Mouse (Mus musculus) forebrain, embryonic 11.5 days (tissue): ENCODE measurements at regions not wholly inside any gene's neighbourhood (a gene's known extent, or its start where the extent isn't known, plus 50 kb on each side); places are given as distances from the start of the nearest gene placed in this dataset.

Experiments used
- ATAC-seq: fragments of 200-750 bp; cut with Nextera tagmentation; replicated peaks from 2 replicates; pipeline ENCODE4 v1.8.0; 2017; ENCODE audit warnings: moderate TSS enrichment; ENCODE audit not compliant: low FRiP score
- DNase-seq: peaks from one replicate; pipeline ENCODE4 v3.0.0-alpha.2; 2017; ENCODE audit warnings: low spot score
- H3K27ac ChIP-seq: fragments of 300-500 bp; sonication (generic); 2 replicates; pipeline ENCODE4 v1.5.1; 2014; ENCODE audit warnings: low read depth, low read length
- H3K27me3 ChIP-seq: fragments of 300-500 bp; sonication (generic); 2 replicates; pipeline ENCODE4 v1.6.1; 2014; ENCODE audit warnings: mild to moderate bottlenecking, low read length, mixed read lengths; ENCODE audit not compliant: control insufficient read depth, insufficient read depth
- H3K36me3 ChIP-seq: fragments of 300-500 bp; sonication (generic); 2 replicates; pipeline ENCODE4 v1.6.1; 2014; ENCODE audit warnings: mild to moderate bottlenecking, low read length, moderate library complexity, mixed read lengths; ENCODE audit not compliant: control insufficient read depth, insufficient read depth
- H3K4me1 ChIP-seq: fragments of 300-500 bp; sonication (generic); replicated peaks from 2 replicates; pipeline ENCODE4 v1.6.1; 2014; ENCODE audit warnings: low read length, mixed read lengths; ENCODE audit not compliant: control insufficient read depth, insufficient read depth
- H3K4me2 ChIP-seq: fragments of 300-500 bp; sonication (generic); 2 replicates; pipeline ENCODE4 v1.6.1; 2014; ENCODE audit warnings: low read depth, mild to moderate bottlenecking, low read length, moderate library complexity, mixed read lengths; ENCODE audit not compliant: severe bottlenecking
- H3K4me3 ChIP-seq: fragments of 300-500 bp; sonication (generic); 2 replicates; pipeline ENCODE4 v1.5.1; 2014; ENCODE audit warnings: low read depth, low read length
- H3K9ac ChIP-seq: fragments of 300-500 bp; sonication (generic); 2 replicates; pipeline ENCODE4 v1.6.1; 2014; ENCODE audit warnings: low read length
- H3K9me3 ChIP-seq: fragments of 300-500 bp; sonication (generic); 2 replicates; pipeline ENCODE4 v1.6.1; 2016; ENCODE audit warnings: low read length, mixed read lengths; ENCODE audit not compliant: control insufficient read depth
- WGBS: fragments of 180-500 bp; shearing (Covaris S2); extraction: QIAGEN DNeasy Blood & Tissue Kit; methylation state at CpG from one replicate; pipeline ENCODE4 v1.1.7; 2014; 5-methylcytosine and 5-hydroxymethylcytosine counted together

DNA sequence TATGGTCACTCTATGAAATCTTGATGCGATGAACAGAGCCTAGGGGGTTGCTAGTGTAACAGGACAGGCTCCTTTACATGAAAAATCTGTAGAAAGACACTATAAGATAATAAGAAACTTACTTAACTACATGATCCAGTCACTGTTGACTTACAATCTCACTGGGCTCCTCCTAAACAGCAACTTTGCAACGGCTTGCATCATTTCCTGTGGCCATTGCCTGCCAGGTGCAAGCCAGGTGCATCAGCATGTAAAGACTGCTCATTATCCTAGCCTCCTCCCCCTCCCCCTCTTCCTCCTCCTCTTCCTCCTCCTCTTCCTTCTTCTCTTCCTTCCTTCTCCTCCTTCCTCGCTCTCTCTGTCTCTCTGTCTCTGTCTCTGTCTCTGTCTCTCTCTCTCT lies 352.5 kb downstream of the Nuak1 start:
- DNase-seq: no peak
- no peak for ATAC-seq
- 85% methylated on average over 3 of the region's 3 CpGs for WGBS
- no peaks in the 10 kb centered on the region for H3K9me3 ChIP-seq
- no peak overlapping the region for H3K9ac ChIP-seq
- no peaks in the 10 kb centered on the region for H3K4me1 ChIP-seq
- H3K4me2 ChIP-seq: no peak overlapping the region
- no peaks in the 10 kb centered on the region for H3K36me3 ChIP-seq
- H3K27ac ChIP-seq: no peak overlapping the region
- H3K4me3 ChIP-seq: no peak overlapping the region
- no peaks in the 10 kb centered on the region for H3K27me3 ChIP-seq

DNA sequence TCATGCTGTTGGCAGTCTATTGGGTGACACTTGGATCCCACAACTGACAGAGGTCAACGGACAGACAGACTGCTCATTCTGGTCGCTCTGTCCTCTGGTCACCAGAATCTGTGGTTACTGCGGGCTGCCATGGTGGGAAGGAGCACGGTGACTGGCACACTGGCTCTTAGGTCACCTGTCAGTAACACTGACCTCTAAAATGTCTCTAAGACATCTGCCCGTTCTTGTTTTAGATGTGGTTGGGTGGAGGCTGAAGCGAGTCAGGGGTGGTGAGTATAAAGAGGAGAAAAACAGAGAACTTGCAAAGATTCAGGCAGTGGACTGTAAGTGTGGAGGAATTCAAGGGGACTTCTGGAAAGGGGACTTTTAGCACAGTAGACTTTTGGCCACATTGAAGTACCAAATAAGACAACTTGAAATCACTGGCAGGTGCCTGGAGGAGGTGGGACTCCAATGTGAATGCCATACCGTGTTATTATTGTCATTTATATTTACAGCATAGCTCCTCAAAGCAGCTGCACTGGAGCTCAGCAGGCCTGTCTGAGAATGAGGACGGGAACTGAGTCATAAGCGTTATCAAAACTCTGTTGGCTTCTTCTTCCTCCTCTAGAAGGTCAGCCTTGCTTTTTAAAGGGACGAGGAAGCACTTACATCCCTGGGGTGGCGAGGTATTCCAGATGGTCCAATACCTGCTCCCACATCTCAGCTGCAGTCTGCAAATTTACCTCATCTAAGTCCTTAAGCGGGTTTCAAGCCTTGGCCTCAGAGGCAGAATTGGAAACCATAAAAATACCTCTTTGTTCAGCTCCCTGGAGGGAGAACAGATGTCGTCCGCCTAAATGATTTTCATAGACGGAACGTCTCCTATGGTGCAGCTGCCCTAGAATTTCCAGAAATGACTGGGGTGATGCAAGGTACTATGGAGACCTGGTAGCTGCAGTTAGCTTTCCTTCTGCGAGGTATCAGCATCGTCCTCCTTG lies 351.3 kb downstream of the Nuak1 start:
- Histone ChIP-seq H3K4me3 (no peak overlapping the region), H3K27me3 (no peaks in the 10 kb centered on the region), H3K4me2 (no peak overlapping the region), H3K36me3 (no peaks in the 10 kb centered on the region), H3K9ac (no peak overlapping the region), H3K9me3 (no peaks in the 10 kb centered on the region), H3K4me1 (no peaks in the 10 kb centered on the region), H3K27ac (no peak overlapping the region)
- DNase-seq (no peak), ATAC-seq (no peak)
- 87% methylated on average over 18 of the region's 18 CpGs for WGBS

DNA sequence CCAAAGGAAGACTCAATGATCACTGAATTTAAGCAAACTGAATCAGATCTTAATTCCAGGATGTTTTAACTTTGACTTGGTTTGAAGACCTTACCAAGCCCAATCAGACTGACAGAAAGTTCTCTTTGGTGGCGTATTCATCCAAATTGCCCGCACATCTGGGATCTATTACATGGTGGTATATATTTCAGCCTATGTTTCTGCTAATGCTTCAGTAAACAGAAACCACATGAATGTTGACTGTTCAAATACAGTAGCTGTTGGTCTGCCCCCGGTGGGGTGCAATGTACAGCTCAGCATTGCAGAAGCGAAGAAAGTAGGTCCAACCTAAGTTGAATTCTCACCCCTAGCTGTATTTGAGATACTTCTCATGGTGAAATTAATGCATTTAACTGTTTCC lies 346.5 kb downstream of the Nuak1 start:
- DNase-seq: no peak
- no peak overlapping the region for H3K27ac ChIP-seq
- H3K36me3 ChIP-seq: no peaks in the 10 kb centered on the region
- ATAC-seq: no peak
- H3K4me3 ChIP-seq: no peak overlapping the region
- 79% methylated on average over 4 of the region's 4 CpGs for WGBS
- no peaks in the 10 kb centered on the region for H3K9me3 ChIP-seq
- H3K4me2 ChIP-seq: no peak overlapping the region
- H3K4me1 ChIP-seq: no peaks in the 10 kb centered on the region
- no peaks in the 10 kb centered on the region for H3K27me3 ChIP-seq
- no peak overlapping the region for H3K9ac ChIP-seq

DNA sequence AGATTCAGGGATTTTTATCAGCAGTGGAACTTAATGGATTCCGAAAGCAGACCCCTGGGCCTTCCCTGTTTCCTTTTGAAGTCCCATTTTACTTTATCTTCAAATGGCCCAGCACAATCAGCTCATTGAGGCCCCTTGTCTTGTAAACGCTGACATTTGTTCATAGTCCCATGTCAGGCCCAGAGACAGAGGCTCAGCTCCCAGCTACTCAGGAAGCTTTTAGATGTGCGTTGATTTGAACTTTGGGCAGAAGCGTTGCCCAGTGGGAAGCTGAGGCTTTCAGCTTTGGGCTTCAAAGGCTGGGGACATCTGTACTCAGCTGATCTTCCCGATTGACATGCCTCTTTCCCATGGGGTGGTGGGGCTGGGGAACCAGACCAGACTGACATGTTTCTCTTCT lies 343.2 kb downstream of the Nuak1 start:
- no peaks in the 10 kb centered on the region for H3K27me3 ChIP-seq
- 45% methylated on average over 5 of the region's 5 CpGs for WGBS
- no peak overlapping the region for H3K27ac ChIP-seq
- no peak overlapping the region for H3K4me2 ChIP-seq
- H3K9ac ChIP-seq: no peak overlapping the region
- ATAC-seq: no peak
- H3K4me3 ChIP-seq: no peak overlapping the region
- no peaks in the 10 kb centered on the region for H3K9me3 ChIP-seq
- H3K4me1 ChIP-seq: no peaks in the 10 kb centered on the region
- H3K36me3 ChIP-seq: no peaks in the 10 kb centered on the region
- DNase-seq: no peak

DNA sequence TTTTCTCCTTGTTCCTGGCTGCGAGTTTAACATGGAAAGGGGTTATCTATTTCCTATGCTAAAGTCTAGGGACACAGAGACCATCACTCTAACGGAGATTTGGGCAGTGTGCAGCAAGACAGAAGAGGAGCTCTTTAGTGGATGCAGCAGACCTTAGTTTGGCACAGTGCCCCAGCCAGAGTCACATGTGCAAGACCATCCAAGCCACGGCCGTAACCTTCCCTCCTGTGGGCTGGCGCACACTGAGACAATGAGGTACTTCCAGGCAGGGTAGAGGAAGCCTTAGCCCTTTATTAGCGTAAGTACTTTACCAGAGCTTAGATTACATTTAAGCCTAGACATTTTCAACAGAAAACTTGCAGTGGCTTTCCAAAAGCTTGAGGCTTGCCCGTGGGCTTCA lies 336.4 kb downstream of the Nuak1 start:
- no peaks in the 10 kb centered on the region for H3K9me3 ChIP-seq

DNA sequence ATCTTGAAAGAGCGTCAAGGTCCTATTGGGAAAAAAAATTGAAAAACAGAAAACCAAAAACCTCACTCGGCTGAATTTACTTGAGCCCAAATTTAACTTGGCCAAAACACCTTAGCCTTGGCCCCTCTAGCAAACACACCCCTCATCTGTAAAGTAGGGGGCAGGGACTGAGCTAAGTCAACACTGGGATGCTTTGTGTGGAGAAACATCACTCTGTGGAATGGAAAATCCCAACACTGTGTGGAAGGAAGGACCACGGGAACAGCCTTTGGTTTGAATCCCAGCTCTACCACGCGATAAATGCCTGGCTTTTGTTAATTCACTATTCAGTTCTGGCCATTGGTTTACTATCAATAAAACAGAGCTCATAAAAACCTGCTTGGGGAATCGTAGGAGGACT lies 335.8 kb downstream of the Nuak1 start:
- WGBS: 87% methylated on average over 6 of the region's 6 CpGs
- ATAC-seq: no peak
- H3K4me3 ChIP-seq: no peak overlapping the region
- H3K9me3 ChIP-seq: no peaks in the 10 kb centered on the region
- no peaks in the 10 kb centered on the region for H3K36me3 ChIP-seq
- H3K27ac ChIP-seq: no peak overlapping the region
- H3K27me3 ChIP-seq: no peaks in the 10 kb centered on the region
- no peak overlapping the region for H3K4me2 ChIP-seq
- DNase-seq: no peak
- no peaks in the 10 kb centered on the region for H3K4me1 ChIP-seq
- H3K9ac ChIP-seq: no peak overlapping the region

More for the DNA sequence above, 336.4 kb downstream of the Nuak1 start:
- Histone ChIP-seq H3K27ac (no peak overlapping the region), H3K27me3 (no peaks in the 10 kb centered on the region), H3K4me1 (no peaks in the 10 kb centered on the region), H3K9ac (no peak overlapping the region), H3K4me2 (no peak overlapping the region), H3K4me3 (no peak overlapping the region), H3K36me3 (no peaks in the 10 kb centered on the region)
- DNase-seq: no peak
- ATAC-seq: no peak
- 81% methylated on average over 7 of the region's 7 CpGs for WGBS

DNA sequence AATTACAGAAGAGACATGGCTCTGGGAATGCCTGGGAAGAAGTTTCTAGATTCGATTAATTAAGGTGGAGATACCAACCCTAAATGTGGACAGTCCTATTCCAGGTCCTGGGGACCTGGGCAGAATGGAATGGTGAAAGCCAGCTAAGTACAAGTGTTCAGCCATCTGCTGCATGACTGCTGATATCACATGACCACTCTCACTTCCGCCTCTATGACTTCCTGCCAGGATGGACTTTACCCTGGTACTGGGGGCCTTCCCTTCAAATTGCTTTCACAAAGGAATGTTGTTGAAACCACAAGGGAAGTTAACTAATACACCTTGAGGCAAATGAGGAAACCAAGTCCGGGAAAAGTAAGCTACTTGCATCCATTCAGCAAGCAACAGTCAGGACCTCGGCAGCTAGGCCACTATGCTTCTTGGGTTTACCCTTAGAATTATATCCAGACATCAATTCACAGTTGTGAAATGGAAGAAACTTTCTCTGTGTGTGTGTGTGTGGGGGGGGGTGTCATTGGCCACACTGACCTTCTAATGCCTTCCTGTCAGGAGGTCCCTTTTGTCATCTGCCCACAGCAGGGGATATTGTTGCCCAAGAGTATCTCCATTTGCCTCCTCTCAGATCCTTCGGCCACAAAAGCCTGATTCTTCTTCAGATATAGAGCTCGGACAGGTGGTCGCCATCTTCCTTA lies 330.6 kb downstream of the Nuak1 start:
- 43% methylated on average over 7 of the region's 7 CpGs for WGBS
- H3K9me3 ChIP-seq: no peaks in the 10 kb centered on the region
- ATAC-seq (no peak), DNase-seq (no peak)
- H3K9ac ChIP-seq: no peak overlapping the region
- no peaks in the 10 kb centered on the region for H3K27me3 ChIP-seq
- no peaks in the 10 kb centered on the region for H3K4me1 ChIP-seq
- no peak overlapping the region for H3K4me2 ChIP-seq
- no peaks in the 10 kb centered on the region for H3K36me3 ChIP-seq
- no peak overlapping the region for H3K27ac ChIP-seq
- no peak overlapping the region for H3K4me3 ChIP-seq

DNA sequence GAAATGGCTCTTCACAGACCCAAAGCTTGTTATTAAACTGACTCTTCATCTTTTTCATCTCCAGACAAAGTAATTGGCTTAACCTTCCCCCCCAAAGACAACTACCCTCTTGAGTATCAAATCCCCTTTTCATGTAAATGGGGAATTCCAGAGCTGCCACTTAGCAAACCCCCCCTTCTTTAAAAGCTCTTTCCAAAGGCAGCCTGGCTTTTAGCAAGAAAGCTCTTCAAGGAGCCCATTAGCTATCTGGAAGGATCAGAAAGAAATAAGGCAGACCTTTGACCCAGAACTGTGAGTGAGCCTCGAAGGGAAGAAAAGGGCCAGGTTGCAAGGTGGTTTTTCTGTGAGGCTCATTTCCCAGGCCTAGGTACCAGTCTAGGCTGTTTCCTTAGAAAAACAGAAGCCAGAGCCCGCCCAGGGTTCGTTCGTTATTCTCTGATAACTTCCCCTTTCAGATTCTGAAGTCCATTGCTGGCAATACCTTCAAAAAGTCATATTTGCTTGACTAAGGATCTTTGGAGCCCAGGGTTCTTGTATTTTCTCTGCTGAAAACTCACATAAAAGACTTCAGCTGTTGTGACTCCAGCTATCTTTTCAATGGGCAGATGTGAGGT lies 329.9 kb downstream of the Nuak1 start:
- no peak for DNase-seq
- H3K36me3 ChIP-seq: no peaks in the 10 kb centered on the region
- H3K4me3 ChIP-seq: no peak overlapping the region
- H3K27ac ChIP-seq: no peak overlapping the region
- no peaks in the 10 kb centered on the region for H3K27me3 ChIP-seq
- no peak for ATAC-seq
- H3K9me3 ChIP-seq: no peaks in the 10 kb centered on the region
- 42% methylated on average over 4 of the region's 4 CpGs for WGBS
- H3K4me1 ChIP-seq: no peaks in the 10 kb centered on the region
- no peak overlapping the region for H3K9ac ChIP-seq
- no peak overlapping the region for H3K4me2 ChIP-seq
